Mouse (Mus musculus) cerebral cortex, adult 2 months (tissue): Measurements from ENCODE around the gene Mlph.

ENCODE experiments used
- WGBS: fragments of 180-500 bp; shearing (Covaris S2); methylation state at CpG from one replicate; pipeline ENCODE4 v1.1.7; 2018; 5-methylcytosine and 5-hydroxymethylcytosine counted together

Mlph gene

GRCm38 (mm10) chr1:90906357-90906756, 8.5 kb upstream of the Mlph start:
- 25% methylated on average over 2 of the region's 2 CpGs for WGBS

- WGBS, result 25% methylated on average over 17 of the region's 17 CpGs
Measured at GRCm38 (mm10) chr1:90909631-90910152, 5.2 kb upstream of the Mlph start.

GRCm38 (mm10) chr1:90913231-90913630, 1.7 kb upstream of the Mlph start:
- WGBS, result 84% methylated on average over 6 of the region's 6 CpGs

DNA sequence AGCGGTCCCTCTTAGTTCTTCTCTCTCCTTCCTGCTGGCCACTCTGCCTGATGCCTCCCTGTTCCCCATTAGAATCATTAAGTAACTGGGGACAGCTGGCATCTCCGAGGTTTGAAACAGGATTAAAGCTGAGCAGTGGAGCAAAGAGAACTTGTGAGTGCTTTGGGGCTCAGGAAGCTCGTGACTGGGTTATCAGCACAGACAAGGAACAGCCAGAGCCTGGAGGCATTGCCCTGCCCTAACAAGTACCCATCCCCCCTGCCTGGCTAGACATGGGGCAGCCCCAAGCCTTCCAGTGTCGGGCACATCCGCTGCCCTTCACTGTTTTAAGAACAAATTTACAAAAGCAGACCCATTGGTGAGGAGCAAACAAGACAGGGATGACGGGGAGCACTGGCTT, 2.6 kb downstream of the Mlph start:
- WGBS, result 81% methylated on average over 6 of the region's 6 CpGs

DNA sequence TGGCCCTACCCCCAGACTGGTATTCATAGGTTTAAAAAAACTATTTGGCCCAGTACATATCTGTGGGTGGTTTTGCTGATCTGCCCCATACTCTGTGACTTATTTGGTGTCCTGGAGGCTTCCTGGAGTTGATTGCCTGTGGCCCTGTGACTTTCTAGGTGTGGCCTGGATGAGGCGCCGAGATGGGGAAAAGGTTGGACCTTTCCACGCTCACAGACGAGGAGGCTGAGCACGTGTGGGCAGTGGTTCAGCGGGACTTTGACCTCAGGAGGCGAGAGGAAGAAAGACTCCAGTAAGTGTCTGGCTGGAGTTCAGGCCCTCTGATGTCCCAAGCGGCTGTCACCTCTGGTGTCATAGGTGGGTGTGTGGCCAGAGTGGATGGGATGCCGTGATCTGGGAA, 6.8 kb downstream of the Mlph start:
- 94% methylated on average over 9 of the region's 9 CpGs for WGBS

DNA sequence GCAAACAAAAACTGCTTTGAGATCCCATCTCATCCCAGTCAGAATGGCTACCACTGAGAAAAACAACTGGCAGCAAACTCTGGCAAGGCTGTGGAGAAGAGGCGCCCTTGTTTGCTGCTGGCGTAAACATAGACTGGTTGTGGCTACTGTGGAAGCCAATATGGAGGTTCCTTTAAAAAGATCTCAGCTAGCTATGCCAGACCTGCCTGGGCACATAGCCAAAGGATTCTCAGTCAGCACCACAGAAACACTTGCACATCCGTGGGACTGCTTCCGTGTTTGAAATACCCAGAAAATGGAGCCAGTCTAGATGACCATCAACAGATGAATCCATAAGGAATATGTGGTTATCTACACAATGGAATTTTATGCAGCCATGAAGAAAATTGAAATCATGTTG, 11.1 kb downstream of the Mlph start:
- WGBS, result 20% methylated on average over 4 of the region's 4 CpGs

- 53% methylated on average over 15 of the region's 15 CpGs for WGBS
Measured at GRCm38 (mm10) chr1:90927308-90927707, 12.4 kb downstream of the Mlph start.

DNA sequence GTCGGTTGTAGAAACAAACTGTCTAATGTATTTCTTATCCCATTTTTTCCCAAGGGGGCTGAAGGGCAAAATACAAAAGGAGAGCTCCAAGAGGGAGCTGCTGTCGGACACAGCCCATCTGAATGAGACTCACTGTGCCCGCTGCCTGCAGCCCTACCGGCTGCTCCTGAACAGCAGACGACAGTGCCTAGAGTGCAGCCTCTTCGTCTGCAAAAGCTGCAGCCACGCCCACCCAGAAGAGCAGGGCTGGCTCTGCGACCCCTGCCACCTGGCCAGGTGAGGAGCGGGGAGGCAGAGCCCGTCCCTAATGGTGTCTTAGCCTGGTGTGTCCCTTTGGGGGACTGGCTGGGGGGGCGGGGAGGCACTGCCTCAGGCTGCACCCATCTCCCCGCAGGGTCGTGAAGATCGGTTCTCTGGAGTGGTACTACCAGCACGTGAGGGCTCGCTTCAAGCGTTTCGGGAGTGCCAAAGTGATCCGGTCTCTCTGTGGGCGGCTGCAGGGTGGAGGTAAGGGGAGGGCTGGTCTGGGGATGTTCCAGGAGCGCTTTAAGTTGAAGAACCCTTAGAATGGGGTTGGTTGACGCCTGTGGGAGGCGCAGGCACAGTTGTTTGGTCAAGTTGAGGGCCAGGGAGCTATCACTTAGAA, 13.2 kb downstream of the Mlph start:
- 7% methylated on average over 23 of the region's 23 CpGs for WGBS

DNA sequence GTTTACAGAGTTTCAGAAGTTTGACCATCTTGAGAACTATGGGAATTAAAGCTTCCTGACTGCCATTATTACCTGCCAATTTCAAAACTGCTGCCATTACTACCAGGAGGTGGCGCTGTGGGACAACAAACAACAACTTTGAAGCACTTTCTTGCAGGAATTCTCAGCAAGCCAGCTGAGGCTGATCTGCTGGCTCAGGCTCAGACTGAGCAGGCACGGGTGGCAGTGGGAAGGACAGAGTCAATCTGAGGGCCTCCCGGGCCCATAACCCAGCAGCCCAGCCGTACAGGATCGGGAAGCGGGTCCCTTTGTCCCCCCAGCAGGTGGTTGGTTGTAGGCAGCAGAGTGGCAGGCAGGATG, 13.7 kb downstream of the Mlph start:
- 4% methylated on average over 6 of the region's 6 CpGs for WGBS

- WGBS, result 68% methylated on average over 5 of the region's 5 CpGs
Measured at GRCm38 (mm10) chr1:90933001-90933400, 18.1 kb downstream of the Mlph start.

- 90% methylated on average over 9 of the region's 9 CpGs for WGBS
Measured at GRCm38 (mm10) chr1:90936990-90937389, 22.1 kb downstream of the Mlph start.

DNA sequence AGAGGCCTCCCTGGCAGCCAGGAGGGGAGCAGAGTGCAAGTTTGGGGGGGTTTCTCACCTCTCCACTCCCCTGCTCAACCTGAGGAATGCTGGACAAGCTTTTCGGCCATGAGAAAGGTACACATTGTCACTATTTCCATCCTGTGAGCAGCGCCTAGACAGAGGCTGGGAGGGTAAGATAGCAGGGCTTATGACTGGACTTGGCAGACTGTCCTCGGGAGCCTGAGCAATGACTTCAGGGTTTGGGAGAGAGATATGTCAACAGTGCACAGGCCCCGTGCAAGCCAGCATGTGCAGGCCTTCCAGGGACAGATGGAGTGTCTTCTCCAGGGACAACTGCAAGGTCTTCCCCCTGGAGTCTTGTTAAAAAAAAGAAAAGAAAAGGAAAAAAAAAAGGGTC, 25.1 kb downstream of the Mlph start:
- WGBS, result 96% methylated on average over 4 of the region's 4 CpGs

DNA sequence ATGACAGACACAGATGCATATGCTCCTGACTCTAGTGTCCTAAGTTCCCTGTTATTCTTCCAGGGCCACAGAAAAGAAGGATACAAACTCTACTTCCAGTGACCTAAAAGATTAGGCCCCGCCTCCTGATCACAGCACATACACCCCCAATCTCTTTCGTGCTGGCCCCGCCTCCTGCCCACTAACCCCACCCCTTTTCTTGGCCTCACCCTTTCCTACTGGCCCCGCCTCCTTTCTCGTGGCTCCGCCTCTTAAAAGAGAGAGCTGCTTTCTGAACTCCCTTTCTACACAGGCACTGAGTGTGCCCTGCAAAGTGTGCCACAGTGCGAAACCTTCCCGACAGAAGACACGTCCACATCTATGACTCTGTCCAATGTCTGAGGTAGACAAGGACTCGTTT, 30.3 kb downstream of the Mlph start:
- 70% methylated on average over 10 of the region's 10 CpGs for WGBS

DNA sequence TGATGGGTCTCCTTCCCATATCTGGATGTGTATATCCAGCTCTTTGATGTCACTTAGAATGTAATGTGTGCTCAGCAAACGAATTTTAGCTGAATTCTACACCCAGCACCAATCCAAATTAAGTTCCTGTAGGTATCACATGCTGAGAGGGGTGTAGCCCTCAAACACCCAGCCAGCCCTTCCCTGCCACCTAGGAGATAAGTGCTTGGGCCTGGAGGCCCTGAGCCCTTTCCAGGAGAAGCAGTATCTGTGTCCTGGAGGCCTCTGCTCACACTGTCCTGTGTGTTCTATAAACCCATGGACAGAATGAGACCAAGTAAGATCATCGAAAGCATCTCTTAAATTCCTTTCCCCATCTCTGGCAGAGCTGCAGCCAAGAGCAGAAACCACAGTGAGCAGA, 32.4 kb downstream of the Mlph start:
- 82% methylated on average over 2 of the region's 2 CpGs for WGBS

- 70% methylated on average over 9 of the region's 9 CpGs for WGBS
Measured at GRCm38 (mm10) chr1:90949309-90949708, 34.4 kb downstream of the Mlph start.

- 85% methylated on average over 7 of the region's 7 CpGs for WGBS
Measured at GRCm38 (mm10) chr1:90951670-90952069, 36.8 kb downstream of the Mlph start.

GRCm38 (mm10) chr1:90952808-90953207, 37.9 kb downstream of the Mlph start, which contains the start of gene Prlh:
TSS of gene Prlh (plus strand) at chr1:90953108.
- 92% methylated on average over 8 of the region's 8 CpGs for WGBS

DNA sequence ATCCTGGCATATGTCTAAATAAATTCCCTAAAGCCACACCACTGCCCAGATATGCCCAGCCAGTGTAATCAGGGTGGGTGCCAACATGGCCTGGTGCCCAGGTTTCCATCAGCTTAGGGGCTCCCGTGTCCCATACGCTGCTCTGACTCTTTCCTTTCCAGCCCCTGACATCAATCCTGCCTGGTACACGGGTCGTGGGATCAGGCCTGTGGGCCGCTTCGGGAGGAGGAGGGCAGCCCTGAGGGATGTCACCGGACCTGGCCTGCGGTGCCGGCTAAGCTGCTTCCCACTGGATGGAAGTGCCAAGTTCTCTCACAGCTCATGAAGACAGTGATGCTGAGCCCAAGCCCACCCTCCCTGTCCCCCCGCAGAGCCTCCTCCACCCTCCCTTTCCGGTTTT, 38.8 kb downstream of the Mlph start:
- 49% methylated on average over 11 of the region's 11 CpGs for WGBS

GRCm38 (mm10) chr1:90956245-90957096, 41.6 kb downstream of the Mlph start:
- 38% methylated on average over 7 of the region's 7 CpGs for WGBS

DNA sequence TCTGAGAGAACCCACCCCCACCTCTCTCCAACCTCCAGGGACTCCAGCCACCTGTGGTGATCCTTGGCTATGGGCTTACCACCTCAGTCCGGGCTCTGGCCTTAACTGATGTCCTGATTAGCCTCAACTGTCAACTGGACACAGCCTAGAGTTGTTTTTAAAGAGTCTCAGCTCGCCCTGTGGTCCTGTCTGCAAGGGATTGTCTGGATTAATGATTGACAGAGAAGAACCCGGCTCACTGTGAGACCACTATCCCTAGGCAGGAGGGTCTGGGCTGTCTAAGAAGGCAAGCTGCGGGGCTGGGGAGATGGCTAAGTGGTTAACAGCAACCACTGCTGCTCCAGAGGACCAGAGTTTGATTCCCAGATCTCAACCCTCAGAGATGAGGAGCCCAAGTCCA, 47.6 kb downstream of the Mlph start:
- WGBS, result 83% methylated on average over 4 of the region's 4 CpGs

DNA sequence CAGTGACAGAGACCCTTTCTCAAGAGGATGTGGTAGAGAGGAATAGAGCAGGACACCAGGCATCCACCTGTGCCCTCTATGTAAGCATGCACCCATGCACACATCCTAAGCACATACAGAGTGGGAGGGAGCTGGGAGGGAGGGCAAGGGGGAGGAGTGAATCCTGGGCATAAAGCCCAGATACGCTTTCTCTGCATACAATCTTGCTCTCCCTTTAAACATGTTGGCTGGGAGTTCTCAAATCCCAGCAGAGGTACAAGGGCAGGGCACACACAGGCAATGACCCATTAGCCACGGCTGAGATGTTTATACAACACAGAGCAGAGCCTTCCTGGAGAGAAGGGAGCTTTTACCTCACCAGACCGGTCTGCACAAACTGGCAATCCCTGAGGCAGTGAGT, 48.1 kb downstream of the Mlph start:
- 40% methylated on average over 3 of the region's 3 CpGs for WGBS

- WGBS, result 66% methylated on average over 7 of the region's 7 CpGs
Measured at GRCm38 (mm10) chr1:90967583-90967982, 52.7 kb downstream of the Mlph start.

GRCm38 (mm10) chr1:90968649-90969048, 53.8 kb downstream of the Mlph start:
- WGBS, result 23% methylated on average over 4 of the region's 4 CpGs
